Mouse (Mus musculus) left cerebral cortex, adult 9 months (tissue): Measurements from ENCODE around the gene Sept11.

Experiments used
- DNase-seq, 2 experiments: peaks; one replicate each; pipeline ENCODE4 v3.0.0; 2022; ENCODE audit warnings: low spot score in 2 of 2

The Sept11 gene

DNA sequence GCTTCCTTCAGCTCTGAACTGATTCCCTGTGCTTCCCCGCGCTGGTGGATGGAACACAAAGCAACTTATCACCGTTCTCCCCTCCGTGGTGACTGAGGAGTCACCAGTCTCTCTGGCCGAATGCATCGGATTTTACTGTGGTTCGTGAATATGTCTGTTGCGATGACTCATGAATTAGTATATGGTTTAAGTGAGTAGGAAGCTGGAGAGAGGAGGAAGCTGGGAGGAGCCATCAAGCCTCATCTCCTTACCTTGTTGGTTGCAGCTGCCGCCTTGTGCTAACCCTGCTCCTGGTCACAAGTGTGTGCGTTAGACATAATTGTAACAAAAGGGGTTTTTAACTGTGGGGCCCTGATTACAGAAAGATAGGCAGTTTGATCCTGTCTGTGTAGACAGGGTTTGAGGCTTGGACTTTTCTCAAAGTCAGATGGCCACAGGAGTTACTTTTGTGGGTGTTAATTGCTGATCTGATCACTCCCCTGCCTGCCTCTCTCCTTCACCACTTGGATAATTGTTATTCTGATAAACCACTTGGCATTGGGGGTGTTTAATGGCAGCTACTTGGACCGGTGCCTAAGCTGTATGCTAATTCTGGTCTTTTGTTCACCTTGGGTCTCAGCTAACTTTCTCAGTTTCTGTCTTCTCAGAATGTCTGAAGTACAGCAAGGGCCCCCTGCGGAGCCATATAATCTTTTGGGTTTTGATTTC is 33.1 kb downstream of the Sept11 start:
- peak in 1 of 2 experiments; percentile 34 for DNase-seq

DNA sequence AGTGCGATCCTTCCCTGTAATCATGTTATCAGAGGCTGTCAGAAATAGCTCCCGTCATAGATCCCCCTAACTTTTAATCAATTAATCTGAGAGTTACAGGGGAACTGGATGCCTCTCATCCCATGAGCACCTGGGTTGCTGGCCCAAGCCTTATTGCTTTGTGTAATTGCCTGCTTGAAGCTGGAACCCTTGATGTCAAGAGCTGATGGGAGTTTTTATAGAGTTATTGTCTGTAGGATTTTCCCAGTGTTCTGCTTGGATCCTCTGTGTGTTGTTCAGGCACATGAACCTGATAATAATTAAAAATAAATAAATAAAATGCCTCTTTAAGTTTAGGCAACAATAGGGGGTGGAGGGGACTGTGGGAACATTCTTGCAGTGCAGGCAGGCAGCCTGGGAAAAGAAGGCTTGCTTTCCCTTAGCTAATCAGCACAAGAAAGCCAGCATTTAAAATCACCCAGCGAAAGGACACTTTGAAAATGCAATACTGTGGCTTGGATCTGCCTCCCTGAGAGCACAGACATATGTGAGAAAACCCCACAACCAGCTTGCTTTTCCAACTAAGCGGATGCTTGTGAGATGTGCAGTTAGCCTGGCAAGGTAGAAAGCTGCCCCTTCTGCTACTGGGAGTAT is 33.8 kb downstream of the Sept11 start:
- DNase-seq: no peak

DNA sequence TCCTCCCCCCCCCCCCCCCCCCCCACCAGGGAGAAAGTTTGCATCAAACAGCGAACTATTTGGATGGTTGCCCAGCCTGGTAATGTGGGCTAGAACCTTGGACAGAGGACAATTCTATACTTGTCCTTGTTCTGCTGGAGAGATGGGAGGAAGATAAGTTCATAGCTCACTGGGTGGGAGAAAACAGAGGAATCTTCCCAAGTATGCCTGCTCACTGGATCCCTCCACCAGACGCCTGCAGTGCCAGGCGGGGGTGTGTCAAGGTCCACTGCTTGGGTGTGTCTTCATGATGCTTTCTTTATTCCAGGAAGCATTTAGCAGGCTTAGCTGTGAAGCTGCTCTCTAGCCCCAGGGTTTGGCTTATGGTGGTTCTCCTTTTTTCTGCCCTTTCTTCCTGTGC is 34.5 kb downstream of the Sept11 start:
- peak in 1 of 2 experiments; percentile 51 for DNase-seq

DNA sequence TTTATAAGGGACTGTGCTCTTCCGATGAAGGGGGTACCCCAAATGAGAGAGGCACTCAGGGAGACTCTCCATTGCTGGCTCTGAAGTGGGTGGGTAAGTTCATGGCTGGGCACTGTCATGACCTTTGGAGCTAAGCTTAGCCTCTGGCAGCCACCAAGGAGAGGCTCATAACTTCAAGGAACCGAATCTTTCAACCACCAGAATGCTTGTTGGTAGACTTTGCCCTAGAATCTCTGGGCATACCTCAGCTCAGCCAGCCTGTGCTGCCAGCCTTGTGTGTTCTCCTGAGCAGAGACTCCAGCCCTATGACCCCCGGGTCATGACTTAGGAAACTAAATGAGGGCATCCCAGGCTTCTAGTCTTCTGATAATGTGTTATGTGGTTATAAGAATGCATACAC is 35.5 kb downstream of the Sept11 start:
- no peak for DNase-seq

DNA sequence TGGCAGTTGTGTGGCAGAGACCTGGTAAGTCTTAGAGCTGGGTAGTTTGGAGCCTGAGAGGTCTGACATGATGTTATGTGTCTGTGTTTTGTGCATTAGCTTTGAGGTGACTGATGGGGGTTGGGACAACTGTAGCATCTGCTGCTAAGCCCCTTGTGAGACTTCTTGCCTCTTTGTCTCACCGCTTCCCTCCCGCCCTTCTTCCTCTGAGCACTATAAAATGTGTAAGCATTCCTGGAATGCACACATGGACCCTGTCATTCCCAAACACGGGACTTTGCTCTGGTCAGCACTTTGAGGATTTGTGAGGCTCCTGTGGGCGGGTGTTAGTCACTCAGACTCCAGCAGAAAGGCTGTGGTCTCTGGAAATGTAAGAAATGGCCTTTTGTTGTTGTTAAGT is 36.7 kb downstream of the Sept11 start:
- DNase-seq: no peak

DNA sequence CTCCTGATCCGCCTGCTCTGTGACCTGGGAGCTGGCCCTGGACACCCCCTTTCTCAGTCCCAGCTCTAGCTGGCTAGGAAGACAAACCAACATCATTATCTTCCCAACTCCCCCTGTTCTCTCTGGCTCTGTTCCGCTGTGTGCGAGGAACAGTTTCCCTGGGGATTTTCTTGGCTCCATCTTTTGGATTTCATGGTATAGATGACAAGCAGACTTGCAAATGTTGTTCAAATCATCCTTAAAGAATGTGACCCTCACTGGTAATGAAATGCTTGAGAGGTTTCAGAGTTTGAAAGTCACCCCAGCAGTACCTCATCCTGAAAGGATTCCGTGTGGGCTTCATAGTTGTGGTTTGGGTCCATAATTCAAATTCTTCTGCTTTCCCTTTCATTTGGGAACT is 38.2 kb downstream of the Sept11 start:
- DNase-seq: no peak

DNA sequence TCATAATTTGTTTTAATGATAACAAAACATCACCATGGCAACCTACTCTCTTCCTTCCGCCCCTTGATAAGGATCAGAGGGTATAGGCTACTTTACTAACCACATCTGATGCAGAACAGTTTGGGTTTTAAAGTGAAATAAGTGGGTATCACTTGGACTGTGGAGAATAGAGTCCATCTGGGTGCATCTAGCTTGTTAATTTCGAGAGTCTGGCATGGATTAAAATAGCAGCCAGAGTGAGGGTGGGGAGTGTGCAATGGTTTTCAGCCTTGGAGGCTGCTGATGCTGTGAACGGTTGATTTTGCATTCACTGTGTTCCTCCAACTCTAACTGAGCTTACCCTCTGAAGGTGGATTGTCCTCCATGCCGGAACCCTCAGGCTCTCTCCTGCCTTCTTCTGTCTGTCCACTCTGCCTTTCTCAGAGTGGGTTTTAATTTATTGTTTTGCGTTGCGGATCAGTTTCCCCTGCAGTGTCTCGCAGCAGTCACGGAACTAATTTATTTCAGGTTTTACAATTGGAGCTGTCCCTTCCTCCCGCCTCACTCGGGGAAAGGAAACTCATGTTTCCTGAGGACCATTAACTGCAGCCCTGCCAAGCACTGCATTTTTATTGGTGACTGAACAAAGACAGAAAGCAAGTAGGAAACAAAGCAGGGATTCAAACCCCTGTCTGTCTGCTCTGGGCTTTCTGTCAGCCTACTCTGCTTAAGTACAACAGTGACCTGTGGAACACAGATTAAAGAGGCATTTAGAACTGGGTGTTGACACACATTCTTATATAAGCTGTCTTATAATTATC is 40.4 kb downstream of the Sept11 start:
- peak; percentile 40 to 67 for DNase-seq

DNA sequence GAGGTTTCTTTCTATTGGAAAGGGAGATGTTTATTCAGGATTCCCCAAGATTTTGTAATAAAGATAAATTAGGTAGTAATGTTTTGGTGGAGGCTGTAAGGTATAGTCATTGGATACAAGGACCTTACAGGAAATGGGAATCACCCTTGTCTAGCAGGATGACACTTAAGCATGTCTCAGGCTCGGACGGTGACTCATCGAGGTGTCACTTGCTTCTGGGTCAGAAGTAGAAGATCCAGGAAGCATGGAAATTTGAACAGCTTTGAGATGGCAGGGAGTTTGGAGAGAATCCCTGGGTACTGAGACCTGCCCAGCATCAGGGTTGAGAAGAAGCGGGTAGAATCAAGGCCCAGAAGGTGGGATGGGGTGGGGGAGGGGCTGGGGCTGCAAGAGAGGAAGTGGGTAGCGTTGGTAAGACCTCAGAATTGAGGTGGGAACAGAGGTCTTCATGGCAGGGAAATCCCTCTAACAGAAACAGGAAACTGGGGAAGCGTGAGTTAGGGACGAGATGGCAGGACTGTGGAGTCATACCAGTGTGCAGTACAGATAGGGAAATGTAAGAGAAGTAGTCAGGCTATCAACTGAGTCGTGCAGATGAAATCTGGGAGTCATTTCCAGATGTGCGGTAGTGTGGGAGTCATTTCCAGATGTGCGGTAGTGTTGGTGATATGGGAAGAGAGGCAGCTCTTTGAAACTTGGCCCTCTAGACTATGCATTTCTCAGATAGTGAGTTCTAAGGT is 42.3 kb downstream of the Sept11 start:
- DNase-seq: no peak

DNA sequence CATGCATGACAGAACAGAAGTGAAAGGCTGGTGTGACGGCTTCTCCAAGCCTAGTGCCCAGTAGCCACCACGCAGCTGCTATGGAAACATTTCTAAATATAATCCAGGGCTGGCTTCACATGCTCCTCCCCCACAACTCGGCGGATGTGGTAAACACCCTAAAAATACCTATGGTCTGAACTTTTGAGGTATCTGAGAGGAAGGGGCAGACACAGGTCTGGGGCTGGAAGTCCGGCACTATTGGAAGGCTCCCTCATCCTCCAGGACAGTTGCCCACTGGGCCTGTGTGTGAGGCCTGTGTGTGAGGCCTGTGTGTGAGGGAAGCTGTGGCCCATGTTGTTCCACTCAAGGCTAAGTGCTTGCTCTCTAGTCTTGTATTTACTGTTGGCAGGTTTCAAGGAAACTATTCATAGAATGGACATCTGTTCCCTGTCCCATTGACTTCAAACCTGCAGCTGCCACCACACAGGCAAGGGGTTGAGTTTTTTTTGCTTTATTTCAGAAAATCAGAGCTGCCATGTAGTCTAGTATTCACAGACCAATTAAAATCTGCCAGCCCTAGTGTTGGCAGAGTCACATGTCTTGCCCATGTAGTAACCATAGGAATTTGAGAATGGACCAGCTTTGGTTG is 43.8 kb downstream of the Sept11 start:
- DNase-seq: peak; percentile 40 to 69

DNA sequence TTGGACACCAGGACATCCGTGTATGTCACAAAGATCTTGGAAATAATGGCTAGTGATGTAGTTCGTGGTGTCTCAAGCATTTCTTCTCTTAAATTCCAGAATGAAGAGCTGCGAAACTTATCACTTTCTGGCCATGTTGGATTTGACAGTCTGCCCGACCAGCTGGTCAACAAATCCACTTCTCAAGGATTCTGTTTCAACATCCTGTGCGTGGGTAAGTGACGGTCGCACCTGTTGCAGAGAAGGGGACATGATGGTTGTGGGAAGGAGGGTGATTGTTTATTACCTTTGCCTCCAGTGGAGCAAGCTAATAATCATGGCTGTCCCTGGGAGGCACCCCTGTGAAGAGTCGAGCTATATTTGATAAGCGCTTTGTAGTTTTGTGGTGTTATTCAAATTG is 46.1 kb downstream of the Sept11 start:
- DNase-seq: peak in 1 of 2 experiments; percentile 62

DNA sequence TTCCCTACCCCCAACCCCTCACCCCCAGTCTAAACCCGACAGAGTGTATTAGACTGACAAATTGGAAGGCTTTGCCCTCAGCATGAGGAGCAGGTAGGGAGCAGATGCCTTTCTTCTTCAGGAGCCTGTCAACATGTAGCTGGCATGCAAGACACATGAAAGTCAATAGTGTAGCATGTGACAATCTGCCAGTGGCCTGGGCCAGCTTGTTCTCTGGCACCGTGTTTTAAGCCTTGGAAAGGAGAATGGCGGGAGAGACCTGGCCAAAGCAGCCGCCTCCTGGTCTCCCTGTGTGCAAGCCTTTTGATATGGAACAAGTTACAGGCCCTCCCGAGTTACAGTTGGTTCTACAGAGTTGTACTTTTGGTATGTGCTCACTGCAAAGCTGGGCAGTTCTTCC is 47.5 kb downstream of the Sept11 start:
- no peak for DNase-seq

DNA sequence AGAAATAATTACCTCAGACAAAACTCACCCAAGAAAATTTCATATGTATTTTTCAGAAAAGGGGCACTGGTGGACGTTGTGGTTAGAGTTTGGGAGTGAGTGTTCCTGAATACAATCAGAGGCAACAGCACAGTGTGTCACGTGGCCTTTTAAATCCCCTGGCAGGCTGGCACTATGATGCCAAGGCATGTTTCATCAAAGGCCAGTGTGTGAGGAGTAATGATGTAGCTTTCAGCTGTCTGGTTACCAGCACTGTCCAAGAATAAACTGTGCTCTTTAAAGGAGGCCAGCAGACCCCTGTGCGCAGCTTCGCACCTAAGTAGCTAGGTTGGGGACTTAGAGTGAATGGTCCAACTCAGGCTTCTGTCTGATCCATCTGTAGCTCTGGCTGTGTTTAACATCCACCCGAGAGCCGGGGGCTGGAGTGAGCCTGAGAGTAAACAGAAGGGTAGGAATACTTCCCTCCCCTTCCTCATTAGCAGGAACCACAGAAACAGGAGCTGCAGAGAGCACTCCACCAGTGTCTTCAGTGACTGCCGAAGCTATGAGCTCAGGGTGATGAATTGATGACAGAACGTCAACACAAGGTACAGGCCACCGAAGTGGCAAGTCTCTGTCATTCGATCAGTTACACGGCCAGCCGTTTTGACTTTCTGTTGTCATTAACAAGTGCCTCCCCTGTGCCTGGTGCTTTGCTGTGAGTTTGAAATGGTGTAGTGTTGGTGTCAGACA is 50.3 kb downstream of the Sept11 start:
- no peak for DNase-seq

DNA sequence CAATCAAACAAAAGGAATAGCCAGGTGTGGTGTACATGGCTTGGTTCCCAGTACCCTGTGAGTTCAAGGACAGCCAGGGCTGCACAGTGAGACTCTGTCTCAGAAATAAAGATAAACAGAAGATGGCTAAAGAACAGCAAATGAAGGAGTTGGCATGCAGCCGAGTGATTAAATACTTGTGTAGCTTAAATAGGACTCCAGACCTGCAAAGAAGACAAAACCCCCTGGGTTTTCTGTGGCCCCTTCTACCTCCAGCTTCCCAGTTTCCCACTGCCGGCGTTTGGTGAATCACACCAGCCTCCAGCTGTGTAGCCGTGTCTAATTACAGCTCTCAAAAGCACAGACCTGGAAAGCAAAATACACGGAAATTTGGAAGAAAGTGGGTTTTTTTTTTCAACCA is 51.6 kb downstream of the Sept11 start:
- DNase-seq: no peak

DNA sequence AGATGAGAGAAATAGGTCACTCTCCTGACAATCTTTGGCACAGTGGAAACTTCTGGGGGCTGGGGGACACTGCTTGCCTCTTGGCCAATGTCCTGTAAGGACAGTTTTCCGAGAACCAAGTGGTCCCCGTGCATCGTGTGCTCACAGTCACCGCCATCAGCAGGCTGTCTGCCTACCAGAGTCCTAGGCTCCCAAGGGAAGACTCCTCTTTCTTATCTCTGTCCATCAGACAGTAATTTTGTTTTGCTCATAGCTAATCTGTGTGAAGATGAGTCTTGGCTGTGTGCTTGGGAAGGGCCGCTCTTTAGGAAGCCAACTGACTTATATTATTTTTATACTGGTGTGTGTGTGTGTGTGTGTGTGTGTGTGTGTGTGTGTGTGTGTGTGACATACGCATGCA is 52.3 kb downstream of the Sept11 start:
- no peak for DNase-seq

DNA sequence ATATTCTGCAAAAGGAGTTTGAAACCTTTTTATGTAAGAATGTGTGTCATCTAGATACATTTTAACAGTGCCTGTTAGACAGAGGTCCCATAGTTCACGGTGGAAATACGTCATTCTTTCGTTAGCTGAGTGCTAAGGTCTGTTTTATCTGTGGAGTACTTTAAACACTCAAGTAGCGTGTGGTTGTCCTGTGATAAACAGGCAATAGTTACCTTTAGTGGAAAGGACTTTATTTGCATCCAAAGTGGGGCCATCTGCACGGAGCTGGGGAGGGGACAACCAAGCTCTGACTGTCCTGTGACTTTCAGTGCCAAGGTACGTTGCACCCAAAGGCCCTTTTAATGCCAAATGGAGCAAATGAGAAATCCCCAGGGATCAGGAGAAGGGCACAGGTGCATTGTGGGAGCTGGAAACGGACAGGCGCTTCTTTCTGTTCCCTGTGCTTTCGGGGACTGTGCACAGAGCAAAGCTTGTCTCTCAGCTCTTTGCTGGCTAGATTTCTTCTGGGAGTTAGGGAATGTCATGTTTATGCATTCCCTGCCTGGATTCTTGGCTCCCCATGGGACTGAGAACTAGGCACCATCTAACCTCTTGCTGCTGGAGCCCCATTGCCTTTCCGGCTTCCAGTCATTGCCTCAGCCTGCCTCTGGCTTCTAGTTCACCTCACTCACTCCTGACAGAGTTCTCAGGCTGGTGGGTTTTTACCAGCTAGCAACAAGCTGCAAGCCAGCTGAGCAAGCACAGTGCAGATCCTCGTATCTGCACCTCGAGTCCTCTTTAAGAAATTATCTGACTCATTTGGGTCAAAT is 56.9 kb downstream of the Sept11 start:
- no peak for DNase-seq

DNA sequence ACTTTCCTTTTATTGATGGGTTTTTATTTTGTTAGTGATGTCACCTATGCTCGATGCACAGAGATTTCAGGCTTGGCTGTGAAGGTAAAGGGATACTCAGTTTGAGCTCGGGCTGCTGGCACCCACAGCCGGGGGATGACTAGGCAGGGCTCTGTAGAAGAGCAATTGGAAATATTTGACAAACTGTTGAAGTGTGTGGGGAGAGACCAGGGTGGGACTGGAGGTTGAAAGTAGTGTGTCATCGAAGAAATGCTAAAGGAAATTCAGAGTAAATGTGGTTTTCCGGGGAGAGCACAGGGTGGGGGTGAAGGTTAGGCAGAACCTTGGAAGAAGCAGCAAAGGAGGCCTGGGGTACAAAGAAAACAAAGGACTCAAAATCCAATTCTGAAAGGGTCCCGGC is 58.7 kb downstream of the Sept11 start:
- no peak for DNase-seq

DNA sequence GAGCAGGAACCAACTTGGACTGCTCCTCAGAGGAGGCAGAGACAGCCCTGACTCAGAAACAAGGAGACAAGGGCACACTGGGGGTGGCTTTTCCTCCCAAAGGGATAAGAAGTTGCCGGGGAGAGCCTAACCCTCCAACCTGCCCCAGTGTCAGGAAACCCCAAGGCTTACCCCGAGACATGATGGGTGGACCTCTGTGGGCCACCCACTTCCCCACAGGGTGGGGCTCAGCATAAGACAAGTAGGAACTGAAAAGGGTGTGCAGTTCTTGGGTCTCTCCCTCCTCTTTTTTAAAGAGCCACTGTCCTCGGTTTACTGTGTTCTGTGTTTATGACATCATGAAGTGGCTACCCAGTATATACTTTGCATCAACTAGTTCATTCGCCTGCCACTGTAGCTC is 59.2 kb downstream of the Sept11 start:
- DNase-seq: no peak

DNA sequence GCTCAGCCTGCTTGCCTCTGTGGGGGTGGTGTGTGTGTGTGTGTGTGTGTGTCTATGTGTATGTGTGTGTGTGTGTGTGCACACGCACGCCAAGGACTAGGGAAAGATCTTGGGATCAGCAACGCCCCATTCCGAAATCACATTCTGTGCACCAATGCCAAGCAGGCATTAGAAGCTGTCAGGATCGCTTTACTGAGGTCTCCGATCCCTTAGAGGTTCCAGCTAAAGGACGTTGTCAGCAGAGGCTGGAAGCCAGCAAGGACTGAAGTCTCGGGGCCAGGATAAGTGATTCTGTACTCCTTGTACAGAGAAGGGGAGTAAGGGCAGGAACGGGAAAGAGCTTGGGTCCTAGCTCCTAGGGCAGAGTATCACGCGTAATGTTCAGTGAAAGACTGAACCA is 61.2 kb downstream of the Sept11 start:
- no peak for DNase-seq

DNA sequence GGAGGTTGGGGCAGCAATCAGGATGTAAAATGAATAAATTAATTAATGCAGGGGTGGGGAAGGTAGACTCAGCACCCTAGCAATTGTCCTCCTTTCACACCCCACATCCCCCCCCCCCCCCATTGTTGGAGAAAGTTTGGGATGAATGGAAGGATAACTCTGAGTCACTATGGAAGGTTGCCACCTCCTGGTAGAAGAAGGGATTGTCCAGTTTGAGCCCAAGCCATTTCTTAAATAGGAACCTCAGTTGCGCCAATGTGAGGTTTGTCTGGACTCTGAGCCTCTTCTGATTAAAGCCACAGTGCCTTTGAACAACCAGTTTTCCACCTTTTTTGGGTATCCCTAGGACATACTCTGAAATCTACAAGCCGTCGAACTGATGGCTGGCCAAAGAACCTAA is 70.3 kb downstream of the Sept11 start:
- peak in 1 of 2 experiments; percentile 66 for DNase-seq

DNA sequence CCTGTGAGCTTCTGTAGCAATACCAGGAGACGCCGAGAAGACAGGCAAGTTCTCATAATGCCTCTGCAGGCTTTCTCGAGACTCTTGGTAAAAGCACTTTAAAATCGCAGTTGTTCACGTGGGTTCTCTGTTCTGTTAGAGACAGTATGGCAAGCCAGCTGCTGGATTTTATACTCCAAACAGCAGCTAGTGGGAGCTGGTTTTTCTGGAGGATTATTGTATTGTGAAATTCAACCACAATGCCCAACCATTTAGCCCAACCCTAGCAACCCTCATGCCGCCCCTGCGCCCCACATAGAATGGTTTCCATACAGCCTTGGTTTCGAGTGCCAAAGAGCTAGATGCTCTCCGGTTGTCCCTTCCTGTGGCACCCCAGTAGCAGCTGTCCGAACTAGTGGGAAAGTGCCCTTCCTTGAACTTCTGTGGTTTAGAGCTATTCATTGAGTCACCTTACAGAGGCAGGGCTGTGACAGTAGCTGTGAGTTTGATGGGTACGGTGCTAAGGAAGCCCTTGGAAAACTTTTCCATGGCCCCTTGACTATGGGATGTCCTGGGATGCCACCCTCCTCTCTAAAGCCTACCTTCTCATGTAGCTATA is 74.8 kb downstream of the Sept11 start:
- DNase-seq: no peak
